Mouse (Mus musculus): Measurements from ENCODE around the gene Grap2. TPM values are rescaled to one million over a fixed set of nuclear protein-coding genes. Genes with fewer than 3 reads are reported as not detected.

Gene Grap2
- polyA plus RNA-seq, 1 experiment from 2014 or later: 0.97 TPM

GRCm38 (mm10) chr15:80590641-80591040, 18.2 kb downstream of the Grap2 start:
- peaks cover under 1% of the 10 kb centered on the region; the same call in 1 of the 2 replicates for H3K27me3 ChIP-seq
- H3K9ac ChIP-seq: no peak overlapping the region
- H3K4me3 ChIP-seq: no peak overlapping the region
- H3K9me3 ChIP-seq: no peaks in the 10 kb centered on the region
- ATAC-seq (ENCODE audit: low FRiP score): no peak
- peaks cover 9% of the 10 kb centered on the region for H3K4me1 ChIP-seq (replicated peaks)
- WGBS: 97% methylated on average over 5 of the region's 5 CpGs
- no peaks in the 10 kb centered on the region for H3K36me3 ChIP-seq
- H3K4me2 ChIP-seq: no peak overlapping the region
- H3K27ac ChIP-seq: no peak overlapping the region

GRCm38 (mm10) chr15:80592737-80593136, 20.3 kb downstream of the Grap2 start:
- Histone ChIP-seq H3K4me3 (no peak overlapping the region), H3K4me2 (no peak overlapping the region), H3K9ac (no peak overlapping the region), H3K36me3 (no peaks in the 10 kb centered on the region), H3K27ac (no peak overlapping the region), H3K27me3 (no peaks in the 10 kb centered on the region), H3K4me1 (replicated peaks) (0 out of 2 replicates have a peak, but pooled peaks cover 5% of the 10 kb centered on the region), H3K9me3 (no peaks in the 10 kb centered on the region)
- 86% methylated on average over 6 of the region's 6 CpGs for WGBS
- no peak for ATAC-seq (ENCODE audit: low FRiP score)

GRCm38 (mm10) chr15:80593877-80594276, 21.5 kb downstream of the Grap2 start:
- WGBS: 72% methylated on average over 5 of the region's 5 CpGs
- no peak overlapping the region for H3K9ac ChIP-seq
- no peak overlapping the region for H3K27ac ChIP-seq
- H3K9me3 ChIP-seq: no peaks in the 10 kb centered on the region
- no peak for ATAC-seq (ENCODE audit: low FRiP score)
- H3K27me3 ChIP-seq: no peaks in the 10 kb centered on the region
- no peak overlapping the region for H3K4me2 ChIP-seq
- no peak overlapping the region for H3K4me3 ChIP-seq
- no peaks in the 10 kb centered on the region for H3K36me3 ChIP-seq
- H3K4me1 ChIP-seq (replicated peaks): peaks cover 9% of the 10 kb centered on the region; the same call in 1 of the 2 replicates

- peaks cover 30% of the 10 kb centered on the region for H3K4me1 ChIP-seq (replicated peaks)
- H3K9me3 ChIP-seq: no peaks in the 10 kb centered on the region
- no peaks in the 10 kb centered on the region for H3K27me3 ChIP-seq
- H3K27ac ChIP-seq: no peak overlapping the region
- ATAC-seq (ENCODE audit: low FRiP score): no peak
- no peak overlapping the region for H3K9ac ChIP-seq
- H3K4me3 ChIP-seq: no peak overlapping the region
- H3K4me2 ChIP-seq: no peak overlapping the region
- 77% methylated on average over 12 of the region's 12 CpGs for WGBS
- no peaks in the 10 kb centered on the region for H3K36me3 ChIP-seq
These were observed 26.4 kb downstream of the Grap2 start for GRCm38 (mm10) chr15:80598750-80599149.

GRCm38 (mm10) chr15:80599213-80599750, 26.9 kb downstream of the Grap2 start:
- no peak overlapping the region for H3K4me3 ChIP-seq
- WGBS: 50% methylated on average over 16 of the region's 16 CpGs
- H3K36me3 ChIP-seq: no peaks in the 10 kb centered on the region
- no peak for ATAC-seq (ENCODE audit: low FRiP score)
- H3K4me1 ChIP-seq (replicated peaks): peaks cover 30% of the 10 kb centered on the region
- no peak overlapping the region for H3K4me2 ChIP-seq
- H3K27ac ChIP-seq: no peak overlapping the region
- no peak overlapping the region for H3K9ac ChIP-seq
- H3K27me3 ChIP-seq: no peaks in the 10 kb centered on the region
- no peaks in the 10 kb centered on the region for H3K9me3 ChIP-seq

GRCm38 (mm10) chr15:80599843-80600242, 27.4 kb downstream of the Grap2 start:
- WGBS: 88% methylated on average over 4 of the region's 4 CpGs
- no peak overlapping the region for H3K4me3 ChIP-seq
- H3K4me2 ChIP-seq: no peak overlapping the region
- no peaks in the 10 kb centered on the region for H3K27me3 ChIP-seq
- ATAC-seq (ENCODE audit: low FRiP score): no peak
- no peak overlapping the region for H3K27ac ChIP-seq
- no peaks in the 10 kb centered on the region for H3K9me3 ChIP-seq
- no peaks in the 10 kb centered on the region for H3K36me3 ChIP-seq
- H3K9ac ChIP-seq: no peak overlapping the region
- peaks cover 30% of the 10 kb centered on the region for H3K4me1 ChIP-seq (replicated peaks)

- Histone ChIP-seq H3K4me2 (no peak overlapping the region), H3K4me3 (no peak overlapping the region), H3K27me3 (no peaks in the 10 kb centered on the region), H3K4me1 (replicated peaks) (peaks cover 25% of the 10 kb centered on the region), H3K36me3 (no peaks in the 10 kb centered on the region), H3K9ac (no peak overlapping the region), H3K9me3 (no peaks in the 10 kb centered on the region), H3K27ac (no peak overlapping the region)
- 34% methylated on average over 7 of the region's 7 CpGs for WGBS
- no peak for ATAC-seq (ENCODE audit: low FRiP score)
These were observed 29.1 kb downstream of the Grap2 start for GRCm38 (mm10) chr15:80601456-80601855.

GRCm38 (mm10) chr15:80602487-80602886, 30.1 kb downstream of the Grap2 start:
- no peak for ATAC-seq (ENCODE audit: low FRiP score)
- H3K9ac ChIP-seq: no peak overlapping the region
- no peaks in the 10 kb centered on the region for H3K9me3 ChIP-seq
- H3K27ac ChIP-seq: no peak overlapping the region
- no peak overlapping the region for H3K4me3 ChIP-seq
- H3K27me3 ChIP-seq: no peaks in the 10 kb centered on the region
- peaks cover 25% of the 10 kb centered on the region for H3K4me1 ChIP-seq (replicated peaks)
- WGBS: 62% methylated on average over 7 of the region's 7 CpGs
- H3K4me2 ChIP-seq: no peak overlapping the region
- H3K36me3 ChIP-seq: no peaks in the 10 kb centered on the region

GRCm38 (mm10) chr15:80604026-80604425, 31.6 kb downstream of the Grap2 start:
- H3K9me3 ChIP-seq: no peaks in the 10 kb centered on the region
- no peak overlapping the region for H3K4me3 ChIP-seq
- ATAC-seq (ENCODE audit: low FRiP score): no peak
- H3K4me1 ChIP-seq (replicated peaks): peaks cover 19% of the 10 kb centered on the region
- no peak overlapping the region for H3K27ac ChIP-seq
- no peak overlapping the region for H3K9ac ChIP-seq
- no peak overlapping the region for H3K4me2 ChIP-seq
- no peaks in the 10 kb centered on the region for H3K27me3 ChIP-seq
- 86% methylated on average over 6 of the region's 6 CpGs for WGBS
- no peaks in the 10 kb centered on the region for H3K36me3 ChIP-seq

- H3K4me1 ChIP-seq (replicated peaks): peaks cover 3% of the 10 kb centered on the region
- no peaks in the 10 kb centered on the region for H3K36me3 ChIP-seq
- H3K4me3 ChIP-seq: no peak overlapping the region
- WGBS: 71% methylated on average over 3 of the region's 3 CpGs
- no peak for ATAC-seq (ENCODE audit: low FRiP score)
- no peaks in the 10 kb centered on the region for H3K27me3 ChIP-seq
- H3K9me3 ChIP-seq: no peaks in the 10 kb centered on the region
- no peak overlapping the region for H3K27ac ChIP-seq
- H3K4me2 ChIP-seq: no peak overlapping the region
- H3K9ac ChIP-seq: no peak overlapping the region
These were observed 35.6 kb downstream of the Grap2 start for GRCm38 (mm10) chr15:80607970-80608369.

GRCm38 (mm10) chr15:80610335-80610734, 37.9 kb downstream of the Grap2 start:
- H3K4me3 ChIP-seq: no peak overlapping the region
- no peak overlapping the region for H3K27ac ChIP-seq
- ATAC-seq (ENCODE audit: low FRiP score): no peak
- no peaks in the 10 kb centered on the region for H3K9me3 ChIP-seq
- H3K27me3 ChIP-seq: no peaks in the 10 kb centered on the region
- H3K4me1 ChIP-seq (replicated peaks): peaks cover 16% of the 10 kb centered on the region
- H3K36me3 ChIP-seq: no peaks in the 10 kb centered on the region
- 72% methylated on average over 2 of the region's 2 CpGs for WGBS
- no peak overlapping the region for H3K9ac ChIP-seq
- no peak overlapping the region for H3K4me2 ChIP-seq

- H3K4me2 ChIP-seq: no peak overlapping the region
- H3K27ac ChIP-seq: no peak overlapping the region
- H3K9me3 ChIP-seq: no peaks in the 10 kb centered on the region
- no peak overlapping the region for H3K9ac ChIP-seq
- peaks cover 27% of the 10 kb centered on the region for H3K4me1 ChIP-seq (replicated peaks)
- no peak for ATAC-seq (ENCODE audit: low FRiP score)
- H3K27me3 ChIP-seq: no peaks in the 10 kb centered on the region
- no peak overlapping the region for H3K4me3 ChIP-seq
- no peaks in the 10 kb centered on the region for H3K36me3 ChIP-seq
- 79% methylated on average over 5 of the region's 5 CpGs for WGBS
These were observed 39.1 kb downstream of the Grap2 start for GRCm38 (mm10) chr15:80611478-80611877.

GRCm38 (mm10) chr15:80613904-80614303, 41.5 kb downstream of the Grap2 start:
- 61% methylated on average over 5 of the region's 5 CpGs for WGBS
- peak overlapping the region; percentile 19; the same call in 1 of the 2 replicates for H3K9ac ChIP-seq
- ATAC-seq (ENCODE audit: low FRiP score): no peak
- H3K4me3 ChIP-seq: no peak overlapping the region
- no peaks in the 10 kb centered on the region for H3K9me3 ChIP-seq
- peaks cover 30% of the 10 kb centered on the region for H3K4me1 ChIP-seq (replicated peaks)
- H3K4me2 ChIP-seq: peak overlapping the region; percentile 34; the same call in 1 of the 2 replicates
- H3K36me3 ChIP-seq: no peaks in the 10 kb centered on the region
- 0 out of 2 replicates have a peak, but pooled peaks cover 3% of the 10 kb centered on the region for H3K27me3 ChIP-seq
- H3K27ac ChIP-seq: peak overlapping the region; percentile 40; the same call in 1 of the 2 replicates

Data from hindbrain, embryonic 13.5 days (tissue).